Mouse (Mus musculus): Measurements from ENCODE around the gene Kifap3.

Kifap3 gene

DNA sequence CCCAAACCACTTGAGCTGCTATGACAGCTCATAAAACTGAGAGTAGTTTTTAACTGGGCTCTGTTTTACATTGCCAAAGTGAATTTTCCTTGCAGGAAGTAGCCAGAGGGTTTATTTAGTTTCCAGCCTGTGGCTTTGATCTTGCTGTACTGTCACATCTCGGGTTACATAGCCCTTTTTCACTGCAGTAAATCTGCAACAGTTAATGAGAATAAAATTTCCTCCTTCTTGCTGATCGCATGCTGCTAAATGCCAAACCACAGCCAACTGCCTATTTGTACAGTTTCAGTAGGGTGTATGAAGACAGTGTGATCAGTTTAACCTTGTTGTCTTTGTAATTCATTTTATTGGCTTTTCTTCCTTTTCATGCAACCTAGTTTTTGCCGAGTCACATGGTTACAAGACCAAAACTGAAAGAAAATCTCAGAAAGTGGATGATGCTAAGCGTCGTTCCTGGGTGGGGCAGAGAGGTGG is 118.9 kb downstream of the Kifap3 start:
- DNase-seq, result peak; percentile 9

DNA sequence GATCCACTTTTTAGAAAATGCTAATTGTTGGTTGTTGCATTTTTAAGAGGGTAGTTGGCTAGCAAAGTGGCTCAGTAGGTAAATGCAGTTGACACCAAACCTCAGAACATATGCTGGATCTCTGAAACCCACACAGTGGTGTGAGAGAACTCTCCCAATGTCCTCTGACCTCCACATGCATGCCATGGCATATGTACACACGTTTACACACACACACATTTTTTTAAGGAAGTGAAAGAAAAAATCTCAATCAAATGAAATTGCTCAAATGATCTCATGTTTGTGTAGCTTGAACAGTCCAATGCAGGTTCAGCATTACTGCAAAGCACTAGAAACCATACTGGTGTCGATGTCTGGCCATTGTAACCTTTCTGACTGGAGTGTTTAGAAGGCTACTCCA is 120.2 kb downstream of the Kifap3 start:
- no peak for DNase-seq

DNA sequence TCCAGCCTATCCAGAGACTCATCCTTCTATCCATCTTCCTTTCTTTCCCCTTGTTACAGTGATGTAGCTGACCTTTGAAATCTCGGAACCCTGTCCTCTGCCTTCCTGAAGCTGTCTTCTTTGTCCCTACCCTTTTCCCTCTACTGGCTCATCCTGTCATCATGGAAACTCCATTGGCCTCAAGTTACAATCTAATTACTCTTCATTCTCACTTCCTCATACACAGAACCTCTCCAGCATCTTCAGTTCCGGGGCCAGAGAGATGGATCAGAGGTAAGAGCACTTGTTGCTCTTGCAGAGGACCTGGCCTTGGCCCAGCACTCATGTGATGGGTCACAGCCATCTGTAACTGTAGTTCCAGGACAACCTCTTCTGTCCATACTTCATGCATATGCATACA is 120.8 kb downstream of the Kifap3 start:
- DNase-seq, result no peak

DNA sequence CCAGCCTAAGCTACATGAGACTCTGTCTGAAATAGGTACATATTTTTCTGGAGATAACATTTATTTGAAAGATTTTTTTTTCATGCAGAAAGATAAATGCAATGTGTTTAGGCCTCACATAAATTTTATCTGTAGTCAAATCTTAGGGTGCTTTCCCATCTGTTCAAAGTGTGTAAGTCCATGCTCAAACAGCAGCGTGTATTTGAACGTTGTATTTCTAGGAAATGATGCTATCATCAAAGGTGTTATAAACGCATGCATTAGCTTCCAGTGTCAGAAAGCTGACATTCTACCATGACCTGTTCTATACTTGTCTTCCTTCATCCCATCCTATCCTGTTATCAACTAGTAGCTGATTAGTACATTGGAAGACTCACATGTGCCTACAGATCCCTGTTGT is 124.0 kb downstream of the Kifap3 start:
- no peak for DNase-seq

DNA sequence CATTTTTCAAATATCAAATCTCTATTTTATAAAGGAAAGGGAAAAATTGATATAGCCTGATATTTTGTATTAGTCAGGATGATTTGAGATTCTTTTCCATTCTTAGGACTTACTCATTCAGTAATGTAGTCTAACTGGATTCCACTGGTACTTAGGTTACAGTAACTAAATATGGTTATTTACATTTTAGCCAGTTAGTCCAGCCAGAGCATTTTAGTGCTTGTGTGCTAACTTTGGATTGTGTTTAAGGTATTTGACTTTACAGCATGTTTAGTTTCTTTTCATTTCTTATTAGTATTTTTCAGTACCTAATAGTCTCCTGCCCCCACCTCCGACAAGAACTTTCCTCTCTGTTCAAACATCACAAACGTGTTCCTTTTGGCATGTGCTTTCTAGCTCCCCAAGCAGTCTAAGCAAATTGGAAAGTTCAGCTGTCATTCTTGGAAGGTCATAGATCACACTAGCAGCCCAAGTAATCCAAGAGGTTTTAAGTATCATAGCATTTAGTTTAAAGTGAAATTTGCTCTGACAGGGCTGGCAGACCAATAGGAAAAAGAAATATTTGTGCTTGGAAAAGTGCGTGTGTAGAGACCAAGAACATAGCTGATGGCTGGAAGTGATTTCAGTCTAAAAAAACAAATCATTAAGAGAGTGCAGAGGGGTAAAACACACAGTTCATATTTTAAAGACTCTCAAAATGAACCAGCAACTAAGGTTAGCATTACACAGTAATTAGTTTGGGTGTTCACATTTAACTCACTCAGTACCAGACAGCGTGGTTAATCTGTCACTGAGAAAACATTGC is 127.8 kb downstream of the Kifap3 start:
- no peak for DNase-seq

DNA sequence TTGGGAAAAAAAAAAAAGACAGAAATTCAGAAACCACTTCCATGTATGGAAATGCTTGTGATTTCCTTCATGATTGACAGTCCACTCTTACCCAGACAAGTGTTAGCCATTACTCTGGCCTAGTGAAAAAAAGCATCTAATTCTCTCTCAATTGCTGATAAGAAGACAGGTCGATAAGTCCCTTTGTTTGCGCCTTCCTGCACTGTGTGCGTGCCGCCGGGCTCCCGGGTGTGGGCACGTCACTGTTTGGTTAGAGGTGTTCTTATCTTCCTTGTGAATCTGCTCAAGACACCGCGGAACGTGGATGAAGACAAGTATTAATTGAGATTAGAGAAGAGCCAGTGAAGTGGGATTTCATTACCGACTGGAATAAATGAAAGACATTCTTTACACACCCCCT is 129.0 kb downstream of the Kifap3 start:
- DNase-seq, result no peak

DNA sequence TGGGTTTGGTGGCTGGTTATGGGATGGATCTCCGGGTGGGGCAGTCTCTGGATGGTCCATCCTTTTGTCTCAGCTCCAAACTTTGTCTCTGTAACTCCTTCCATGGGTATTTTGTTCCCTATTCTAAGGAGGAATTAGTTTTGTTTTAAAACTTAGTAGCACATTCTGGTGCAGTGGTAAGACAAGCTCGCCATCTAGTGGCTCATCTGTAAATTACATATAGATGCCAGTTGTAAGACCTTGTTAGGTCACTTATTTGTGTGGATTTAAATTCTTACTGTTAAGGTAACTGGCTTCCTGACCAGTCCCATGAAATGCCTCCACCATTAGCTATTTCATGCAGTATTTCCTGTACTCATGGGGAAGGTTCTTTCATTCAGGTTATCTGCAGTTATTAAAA is 131.0 kb downstream of the Kifap3 start:
- DNase-seq, result peak; percentile 66

DNA sequence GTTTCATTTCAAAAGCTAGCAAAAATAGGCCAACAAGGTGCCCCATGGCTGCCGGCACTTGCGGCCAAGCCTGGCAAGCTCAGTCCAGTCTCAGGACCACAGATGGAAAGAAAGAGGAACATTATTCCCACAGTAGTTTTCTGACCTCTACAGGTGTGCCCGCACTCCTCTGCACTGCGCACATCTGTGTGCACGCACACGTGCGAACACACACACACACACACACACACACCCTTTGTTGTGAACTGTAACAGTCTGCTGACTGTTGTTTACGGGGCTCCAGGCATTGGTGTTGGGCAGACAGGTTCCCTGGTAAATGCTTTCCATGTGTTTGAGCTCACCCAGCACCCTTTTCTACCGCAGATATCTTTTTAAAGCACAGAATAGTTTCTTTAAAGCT is 131.4 kb downstream of the Kifap3 start:
- DNase-seq, result no peak

DNA sequence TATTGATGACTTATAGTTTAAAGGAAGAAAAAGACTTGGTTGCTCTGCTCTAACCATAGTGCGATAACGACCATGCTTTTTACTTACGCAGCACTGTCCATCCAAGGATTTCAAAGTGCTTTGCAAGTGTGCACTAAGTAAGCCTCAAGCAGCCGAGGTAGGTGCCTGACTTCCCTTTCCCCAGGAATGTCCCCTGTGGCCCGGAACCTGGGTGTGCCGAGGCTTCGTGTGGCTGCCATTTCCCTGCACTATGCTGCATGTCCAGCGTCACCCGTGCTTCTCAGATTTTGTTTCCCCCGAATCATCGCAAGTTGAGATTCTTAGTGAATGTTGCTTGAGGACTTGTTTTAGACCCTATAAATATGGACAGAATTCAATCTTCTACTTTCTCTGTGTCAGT is 132.6 kb downstream of the Kifap3 start:
- no peak for DNase-seq

DNA sequence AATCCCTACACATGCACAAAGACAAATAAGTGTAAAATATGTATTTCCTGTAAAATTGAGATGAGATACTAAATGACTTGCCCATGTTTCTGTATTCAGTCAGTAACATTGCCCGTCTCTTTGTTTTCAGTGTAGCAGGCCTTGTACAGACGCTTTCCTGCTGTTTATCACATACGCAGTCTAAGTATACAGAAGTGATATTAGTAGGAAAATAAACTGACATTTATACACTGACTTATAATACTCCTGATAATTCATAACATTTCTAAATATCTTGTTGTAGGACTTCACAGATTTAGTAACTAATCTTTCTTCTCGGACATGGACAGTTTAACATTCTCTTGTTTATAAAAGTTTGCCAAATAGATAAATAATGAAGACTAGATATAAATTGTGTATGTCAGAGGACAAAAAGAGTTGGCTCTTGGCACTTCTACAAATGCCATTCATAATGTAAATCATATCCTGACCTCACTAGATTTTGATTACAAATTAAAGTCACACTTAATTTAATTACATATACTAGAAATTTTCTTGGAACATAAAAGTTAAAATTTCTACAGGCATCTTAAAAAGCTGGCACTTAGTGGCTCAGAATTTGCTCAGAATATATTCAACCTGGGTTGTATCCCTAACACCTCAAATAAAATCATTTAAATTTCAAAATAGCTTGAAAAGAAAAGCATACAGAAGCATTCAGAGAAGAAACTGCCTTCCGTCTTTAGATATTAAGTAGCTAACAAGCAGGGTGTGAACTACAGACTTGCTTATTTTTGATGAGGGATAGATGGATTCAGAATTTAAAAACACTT is 138.2 kb downstream of the Kifap3 start:
- no peak for DNase-seq

DNA sequence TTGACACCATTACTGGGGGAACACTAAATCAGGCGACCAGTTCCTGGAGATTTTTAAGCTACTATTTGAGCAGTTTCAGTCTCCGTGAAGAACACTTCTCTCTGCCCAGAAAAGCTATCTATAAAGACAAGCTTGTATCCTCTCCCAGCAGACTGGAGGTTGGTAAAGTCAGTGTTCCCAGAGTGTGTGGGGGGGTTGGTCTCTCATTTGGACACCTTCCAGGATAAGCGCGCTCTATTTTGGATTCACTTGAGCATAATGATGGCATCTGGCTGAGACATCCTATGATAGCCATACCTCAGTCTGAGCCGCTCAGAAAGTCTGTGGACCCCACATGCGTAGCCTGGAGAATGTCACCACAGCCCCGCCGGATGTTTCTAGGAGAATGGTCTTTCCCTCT is 144.7 kb downstream of the Kifap3 start:
- DNase-seq, result no peak

DNA sequence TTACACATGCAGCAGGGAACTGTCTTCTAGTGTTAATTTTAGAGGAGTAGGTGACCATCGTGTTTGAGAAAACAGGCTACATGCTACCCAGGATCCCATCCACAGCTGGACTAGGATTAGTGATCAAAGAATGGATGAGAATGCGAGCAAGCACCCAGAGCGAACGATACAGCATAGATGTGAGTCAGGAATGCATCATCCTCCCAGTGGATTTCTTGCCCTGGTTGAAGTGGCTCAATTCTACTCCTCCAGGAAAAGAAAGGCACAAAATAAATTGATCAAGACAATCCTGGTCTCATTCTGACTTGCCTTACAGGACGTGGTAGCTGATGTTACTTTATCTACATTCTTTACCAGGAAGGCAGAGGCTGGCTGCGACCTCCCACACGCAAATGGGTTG is 149.5 kb downstream of the Kifap3 start, which contains the start of gene Scyl3:
Gene Scyl3, plus strand, starts transcription at position 255 of the 400 bp plus-strand sequence.
- DNase-seq, result no peak

DNA sequence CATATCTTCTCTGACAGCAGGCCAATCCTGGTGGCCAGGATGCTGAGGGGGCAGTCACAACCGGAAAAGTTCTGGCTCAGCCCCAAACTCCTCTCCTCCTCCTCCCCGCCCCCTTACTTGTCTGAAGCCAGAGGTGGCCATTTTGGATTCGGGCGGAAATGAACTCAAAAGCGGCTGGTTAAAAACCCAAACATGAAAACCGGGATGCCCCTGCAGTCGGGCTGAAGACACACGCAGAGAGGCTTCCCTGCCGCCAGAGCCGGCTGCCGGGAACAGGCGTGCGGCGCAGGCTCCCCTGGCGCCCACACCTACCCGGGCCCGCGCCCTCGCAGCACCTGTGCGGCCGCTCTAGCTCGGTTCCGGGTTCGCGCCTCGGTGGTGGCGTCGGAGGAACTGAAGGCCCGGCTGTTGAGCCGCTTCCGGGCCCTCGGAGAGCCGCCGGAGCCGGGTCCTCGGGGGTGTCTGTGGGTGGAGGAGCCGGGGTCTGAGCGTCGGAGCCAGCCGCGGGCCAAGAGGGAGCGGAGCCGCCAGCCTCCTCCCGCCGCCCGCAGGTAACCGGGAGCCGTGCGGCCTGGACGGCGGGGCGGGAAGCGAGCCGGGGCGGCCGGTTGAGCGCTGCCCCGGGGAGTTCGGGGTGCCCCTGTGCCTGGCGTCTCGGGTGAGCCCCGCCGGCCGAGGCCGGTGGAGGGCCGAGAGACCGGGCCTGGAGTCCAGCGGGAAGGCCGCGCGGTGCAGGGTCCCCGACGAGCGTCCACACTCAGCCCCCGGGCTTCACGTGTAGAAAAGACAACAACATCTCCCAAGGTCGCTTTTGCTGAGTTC is 150.5 kb downstream of the Kifap3 start:
- peak; percentile 94 for DNase-seq

DNA sequence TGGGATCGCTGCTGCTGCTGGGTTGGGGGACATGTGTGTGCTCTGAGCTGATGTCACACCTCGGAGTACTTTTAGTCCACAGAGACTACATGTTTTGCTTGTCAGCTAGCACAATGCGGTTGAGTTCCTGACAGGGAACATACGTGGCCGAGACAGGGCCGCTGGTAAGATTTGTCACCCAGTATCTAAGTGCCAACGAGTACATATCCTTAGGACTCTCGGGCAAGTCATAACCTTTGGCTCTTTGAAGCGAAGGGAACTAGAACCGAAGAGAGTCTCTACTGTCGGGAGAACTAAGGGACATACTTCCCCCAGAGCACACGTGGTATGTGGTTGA is 151.0 kb downstream of the Kifap3 start:
- DNase-seq, result no peak

DNA sequence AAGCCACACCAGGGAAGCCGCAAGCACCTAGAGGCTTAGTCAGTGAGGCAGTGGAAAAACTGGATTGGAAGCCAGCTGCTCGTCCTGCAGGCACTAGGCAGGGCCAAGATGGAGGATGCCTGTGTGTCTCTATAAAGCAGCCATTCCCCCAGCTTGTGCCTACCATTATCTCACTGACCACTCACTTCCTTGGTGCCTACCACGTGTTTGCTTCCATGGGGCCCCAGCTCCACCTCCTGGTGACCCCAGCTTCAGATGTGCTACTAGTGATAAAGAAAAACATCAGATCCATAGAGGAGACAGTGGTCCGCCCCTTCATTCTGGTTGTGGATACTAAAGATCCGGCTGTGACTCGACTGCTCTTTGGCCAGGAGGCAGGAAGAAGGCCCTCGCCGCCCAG is 152.4 kb downstream of the Kifap3 start:
- DNase-seq, result no peak

DNA sequence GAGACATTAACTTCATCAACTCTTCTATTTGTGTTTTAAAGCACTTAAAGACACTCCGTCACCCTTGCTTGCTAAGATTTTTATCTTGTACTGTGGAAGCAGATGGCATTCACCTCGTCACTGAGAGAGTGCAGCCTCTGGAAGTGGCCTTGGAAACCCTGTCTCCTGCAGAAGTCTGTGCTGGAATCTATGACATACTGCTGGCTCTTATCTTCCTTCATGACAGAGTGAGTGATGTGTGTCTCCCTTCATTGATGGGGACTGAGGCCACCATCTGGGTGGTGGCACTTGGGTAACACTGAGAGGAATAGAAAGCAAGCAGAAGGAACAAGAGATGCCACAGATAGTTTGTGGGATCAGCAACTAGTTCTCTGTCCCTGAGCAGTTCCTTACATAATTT is 155.2 kb downstream of the Kifap3 start:
- DNase-seq, result no peak

DNA sequence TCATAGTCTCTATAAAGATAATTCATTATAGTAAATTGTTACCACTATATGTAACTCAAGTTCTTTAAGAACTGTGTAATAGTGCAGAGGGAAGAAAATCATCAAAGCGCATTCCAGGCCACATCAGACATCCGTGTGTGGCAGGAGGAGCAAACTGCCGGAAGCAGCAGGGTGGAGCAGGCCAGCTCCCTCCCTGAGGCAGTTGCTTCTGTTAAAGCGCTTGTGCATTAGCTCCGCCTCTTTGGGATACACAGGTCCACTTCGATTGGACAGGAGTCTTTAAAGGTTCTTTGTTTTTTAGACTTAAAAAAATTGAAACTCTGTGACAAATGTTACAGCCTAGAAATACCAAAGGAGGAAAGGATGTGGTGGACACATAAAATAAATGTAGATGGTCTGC is 162.7 kb downstream of the Kifap3 start:
- DNase-seq, result no peak

DNA sequence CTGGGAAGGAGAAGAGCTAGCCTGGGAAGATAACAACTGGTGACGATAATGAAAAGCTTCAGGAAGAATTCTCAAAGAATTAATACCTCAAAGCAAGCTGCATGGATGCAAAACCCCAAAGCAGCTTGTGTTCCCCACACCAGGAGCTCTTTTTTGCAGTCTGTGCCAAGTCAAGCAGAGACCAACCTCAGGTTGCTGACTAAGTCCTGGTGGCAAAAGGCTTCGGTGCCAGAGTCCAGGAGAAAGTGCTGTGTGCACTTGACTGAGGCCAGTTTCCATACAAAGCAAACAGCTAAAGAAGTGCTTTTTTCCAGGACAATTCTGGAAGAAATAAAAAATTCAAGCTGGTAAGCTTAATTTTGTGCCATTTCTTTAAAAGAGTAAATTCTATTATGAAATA is 174.0 kb downstream of the Kifap3 start:
- no peak for DNase-seq

DNA sequence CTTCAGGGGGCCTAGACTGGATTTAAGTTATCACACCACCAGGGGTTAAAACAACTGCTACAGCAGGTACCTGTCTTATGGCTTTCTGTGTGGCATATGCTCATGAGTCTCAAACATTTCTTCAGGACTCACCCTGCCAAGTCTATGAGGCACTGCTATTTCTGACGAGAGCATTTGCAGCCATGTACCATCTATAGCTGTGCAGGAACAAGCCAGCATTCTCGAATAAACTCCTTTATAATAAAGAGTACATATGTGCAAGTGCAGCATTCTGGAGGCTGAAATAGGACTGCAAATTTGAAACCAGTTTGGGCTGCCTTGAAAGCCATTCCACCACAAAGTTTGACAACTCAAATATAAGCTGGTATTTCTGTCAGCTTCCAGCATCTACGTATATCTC is 178.7 kb downstream of the Kifap3 start:
- DNase-seq, result no peak

DNA sequence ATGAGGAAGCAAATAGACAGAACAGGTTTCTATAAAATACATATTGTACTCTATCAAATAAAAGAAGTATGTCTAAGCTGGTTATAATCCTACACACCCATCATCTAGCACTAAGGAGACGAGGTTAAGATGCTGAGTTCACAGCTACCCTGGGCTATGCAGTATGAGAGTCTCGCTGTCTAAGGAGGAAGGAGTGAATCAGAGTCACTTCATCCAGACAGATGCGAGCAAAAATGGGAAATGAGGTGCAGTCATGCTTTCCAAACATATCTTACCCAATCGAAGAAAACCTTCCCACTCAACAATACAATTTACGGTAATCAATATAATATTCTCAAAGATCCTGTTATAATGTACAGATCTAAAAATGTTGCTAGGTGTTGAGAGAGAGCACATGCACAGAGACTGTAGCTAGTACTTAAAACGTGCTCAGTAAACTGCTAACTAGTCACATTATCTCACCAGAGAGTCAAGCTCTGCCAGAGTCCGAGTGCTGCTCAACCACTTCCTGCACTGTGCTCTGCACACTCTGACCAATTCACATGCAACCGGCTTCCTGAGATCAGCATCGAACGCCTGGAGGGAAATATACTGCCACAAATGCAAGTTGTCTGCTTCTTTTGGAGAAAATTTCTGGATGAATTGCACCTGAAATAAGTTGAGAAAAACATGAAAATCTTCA is 184.8 kb downstream of the Kifap3 start:
- DNase-seq, result no peak
